Comparison of ENCODE assay signal across 8 mouse cellular contexts in genomic region chr4:132921488-132921887, GRCm38 (mm10). TPM values are rescaled to one million over a fixed set of nuclear protein-coding genes. Genes with fewer than 3 reads are reported as not detected.
DNase-seq lines count a peak whose midpoint lies in the region; ATAC-seq and TF ChIP-seq lines count a peak whose summit lies in the region.

No protein-coding gene starts in this region.

- peak overlapping the region; percentile 85 for H3K27ac ChIP-seq in testis, adult 2 months (ENCODE audit: control insufficient read depth, insufficient read depth, low read depth, low read length)
- H3K27ac ChIP-seq in limb, embryonic 15.5 days, result no peak overlapping the region
- H3K27ac ChIP-seq in stomach, postnatal 0 days (replicated peaks), result peak overlapping the region; percentile 94; the same call in 1 of the 2 replicates

- WGBS in limb, embryonic 15.5 days, result 38% methylated on average over 12 of the region's 12 CpGs
- 36% methylated on average over 12 of the region's 12 CpGs for WGBS in stomach, postnatal 0 days

- H3K9me3 ChIP-seq in erythroblast, embryonic 14.5 days (ENCODE audit: control insufficient read depth, low read length), result no peaks in the 10 kb centered on the region
- no peaks in the 10 kb centered on the region for H3K9me3 ChIP-seq in limb, embryonic 15.5 days
- no peaks in the 10 kb centered on the region for H3K9me3 ChIP-seq in stomach, postnatal 0 days (ENCODE audit: control insufficient read depth, low read length)

- H3K36me3 ChIP-seq in erythroblast, embryonic 14.5 days (ENCODE audit: control insufficient read depth), result peaks cover 38% of the 10 kb centered on the region
- no peaks in the 10 kb centered on the region; the same call in 1 of the 2 replicates for H3K36me3 ChIP-seq in testis, adult 2 months (ENCODE audit: control insufficient read depth, insufficient read depth, low read length)
- peaks cover 27% of the 10 kb centered on the region for H3K36me3 ChIP-seq in limb, embryonic 15.5 days
- peaks cover 6% of the 10 kb centered on the region; the same call in 1 of the 2 replicates for H3K36me3 ChIP-seq in stomach, postnatal 0 days (ENCODE audit: control insufficient read depth, insufficient read depth, low read length)

- H3K4me1 ChIP-seq in erythroblast, embryonic 14.5 days (ENCODE audit: control insufficient read depth), result peaks cover 32% of the 10 kb centered on the region
- peaks cover 6% of the 10 kb centered on the region for H3K4me1 ChIP-seq in testis, adult 2 months (ENCODE audit: control insufficient read depth, insufficient read depth, low read length)
- peaks cover 11% of the 10 kb centered on the region for H3K4me1 ChIP-seq in limb, embryonic 15.5 days
- no peaks in the 10 kb centered on the region; the same call in 1 of the 2 replicates for H3K4me1 ChIP-seq in stomach, postnatal 0 days (replicated peaks; ENCODE audit: control insufficient read depth, insufficient read depth)

- peak overlapping the region; percentile 95 for H3K4me3 ChIP-seq in erythroblast, embryonic 14.5 days (replicated peaks)
- H3K4me3 ChIP-seq in testis, adult 2 months (ENCODE audit: control insufficient read depth, low read depth, low read length), result peak overlapping the region; percentile 83
- H3K4me3 ChIP-seq in limb, embryonic 15.5 days, result peak overlapping the region; percentile 92
- H3K4me3 ChIP-seq in stomach, postnatal 0 days (ENCODE audit: low read depth, low read length), result peak overlapping the region; percentile 96

- intact Hi-C loops in gastrocnemius, postnatal 36 days (cut with DNase I), result no loop called here

- no peak for TF ChIP-seq CTCF in testis, adult 2 months (IDR thresholded peaks at IDR 0.05; ENCODE audit: control insufficient read depth, insufficient read depth, insufficient replicate concordance, low read depth, low read length)
- no peak for TF ChIP-seq CTCF in stomach, postnatal 0 days (IDR thresholded peaks at IDR 0.05; ENCODE audit: low read depth)

- no peak for TF ChIP-seq POLR2A in testis, adult 2 months (IDR thresholded peaks at IDR 0.05; ENCODE audit: control insufficient read depth, low read depth, low read length)

- DNase-seq in testis, postnatal 10 days (ENCODE audit: low spot score), result no peak
- DNase-seq in stomach, postnatal 0 days (ENCODE audit: low spot score), result no peak
- no peak for DNase-seq in gastrocnemius, postnatal 36 days
- no peak for DNase-seq in cerebellum, adult 8-10 months

- ATAC-seq in erythroblast, adult 5-6 weeks (replicated peaks; ENCODE audit: low FRiP score, poor library complexity, severe bottlenecking), result no peak
- ATAC-seq in limb, embryonic 15.5 days (ENCODE audit: insufficient number of reproducible peaks, low FRiP score, low TSS enrichment, low read depth), result no peak
- ATAC-seq in stomach, postnatal 0 days (ENCODE audit: low FRiP score, low TSS enrichment), result no peak

- H3K4me2 ChIP-seq in limb, embryonic 15.5 days, result peak overlapping the region; percentile 70
- H3K4me2 ChIP-seq in stomach, postnatal 0 days (replicated peaks; ENCODE audit: low read depth), result peak overlapping the region; percentile 71

- H3K9ac ChIP-seq in limb, embryonic 15.5 days, result peak overlapping the region; percentile 92; the same call in 1 of the 2 replicates
- H3K9ac ChIP-seq in stomach, postnatal 0 days (ENCODE audit: low read length), result peak overlapping the region; percentile 95

- H3K27me3 ChIP-seq in erythroblast, embryonic 14.5 days (ENCODE audit: control insufficient read depth), result peaks cover 4% of the 10 kb centered on the region
- no peaks in the 10 kb centered on the region for H3K27me3 ChIP-seq in testis, adult 2 months (ENCODE audit: control insufficient read depth, insufficient read depth, low read length)
- no peaks in the 10 kb centered on the region for H3K27me3 ChIP-seq in limb, embryonic 15.5 days
- no peaks in the 10 kb centered on the region for H3K27me3 ChIP-seq in stomach, postnatal 0 days (ENCODE audit: control insufficient read depth, insufficient read depth, low read length)

- no peak for TF ChIP-seq EP300 in stomach, postnatal 0 days (optimal IDR thresholded peaks at IDR 0.05)

RNA-seq across cellular contexts. Expression of gene Fam76a, which starts 0.9 kb away (rescaled TPM):
- 2.4 and 2.5 TPM in 2 replicates for polyA plus RNA-seq in erythroblast, embryonic 14.5 days (2012)
- total RNA-seq in erythroblast, adult 5-6 weeks (2015; ENCODE audit: low replicate concordance), result 26.5 and 39.9 TPM in 2 replicates
- 47.6 and 53.9 TPM in 2 replicates for total RNA-seq in erythroblast, adult 5-6 weeks (2017; ENCODE audit: low replicate concordance)
- polyA plus RNA-seq in testis, adult 2 months (2012; rRNA removed), result 102 and 111 TPM in 2 replicates
- polyA plus RNA-seq in limb, embryonic 15.5 days (2015; fragmentation: Nextera tagmentation; extraction: Ambion mirVana), result 43.9 and 47.4 TPM in 2 replicates
- polyA plus RNA-seq in stomach, postnatal 0 days (2015; fragmentation: Nextera tagmentation; extraction: Ambion mirVana), result 33.3 and 34.3 TPM in 2 replicates
- total RNA-seq in gastrocnemius, postnatal 36 days (2021), result 10 to 100 TPM; 22.0 to 29.5 TPM

RNA-seq across cellular contexts. Expression of gene Stx12, which starts 37.2 kb away (rescaled TPM):
- 0.36 and 0.46 TPM in 2 replicates for polyA plus RNA-seq in erythroblast, embryonic 14.5 days (2012)
- total RNA-seq in erythroblast, adult 5-6 weeks (2015; ENCODE audit: low replicate concordance), result 18.0 and 23.1 TPM in 2 replicates
- 20.8 and 28.8 TPM in 2 replicates for total RNA-seq in erythroblast, adult 5-6 weeks (2017; ENCODE audit: low replicate concordance)
- polyA plus RNA-seq in testis, adult 2 months (2012; rRNA removed), result 13.7 and 17.7 TPM in 2 replicates
- polyA plus RNA-seq in limb, embryonic 15.5 days (2015; fragmentation: Nextera tagmentation; extraction: Ambion mirVana), result 61.6 and 63.4 TPM in 2 replicates
- 56.4 and 56.7 TPM in 2 replicates for polyA plus RNA-seq in stomach, postnatal 0 days (2015; fragmentation: Nextera tagmentation; extraction: Ambion mirVana)
- 10 to 100 TPM; 21.8 to 22.3 TPM for total RNA-seq in gastrocnemius, postnatal 36 days (2021)

RNA-seq across cellular contexts. Expression of gene Fgr, which starts 52.4 kb away (rescaled TPM):
- polyA plus RNA-seq in erythroblast, embryonic 14.5 days (2012), result 0.01 TPM in 1 of 2 replicates, not detected in the other
- total RNA-seq in erythroblast, adult 5-6 weeks (2015; ENCODE audit: low replicate concordance), result 12.1 and 21.5 TPM in 2 replicates
- 13.4 and 18.7 TPM in 2 replicates for total RNA-seq in erythroblast, adult 5-6 weeks (2017; ENCODE audit: low replicate concordance)
- polyA plus RNA-seq in testis, adult 2 months (2012; rRNA removed), result 0.85 and 1.0 TPM in 2 replicates
- polyA plus RNA-seq in limb, embryonic 15.5 days (2015; fragmentation: Nextera tagmentation; extraction: Ambion mirVana), result 0.36 and 0.41 TPM in 2 replicates
- polyA plus RNA-seq in stomach, postnatal 0 days (2015; fragmentation: Nextera tagmentation; extraction: Ambion mirVana), result 0.15 and 0.18 TPM in 2 replicates
- total RNA-seq in gastrocnemius, postnatal 36 days (2021), result under 1 TPM in 1 of 2 experiments, not detected in 1; 0.10 TPM

Comparison
In these comparisons a context has a peak if more than half of its experiments do, and no peak if none do; other contexts are left out.
1. RNA of gene Stx12, which starts 37.2 kb away (polyA plus RNA-seq): 61.6 to 63.4 TPM in limb, embryonic 15.5 days, 56.4 to 56.7 TPM in stomach, postnatal 0 days and 13.7 to 17.7 TPM in testis, adult 2 months; 0.36 to 0.46 TPM in erythroblast, embryonic 14.5 days; every median in the first group is over 10 times any median in the second.
2. Peak in every context shown above with its lines, with median percentiles within 50 percentile points of each other: H3K4me3 ChIP-seq.